In the genomic region with DNA sequence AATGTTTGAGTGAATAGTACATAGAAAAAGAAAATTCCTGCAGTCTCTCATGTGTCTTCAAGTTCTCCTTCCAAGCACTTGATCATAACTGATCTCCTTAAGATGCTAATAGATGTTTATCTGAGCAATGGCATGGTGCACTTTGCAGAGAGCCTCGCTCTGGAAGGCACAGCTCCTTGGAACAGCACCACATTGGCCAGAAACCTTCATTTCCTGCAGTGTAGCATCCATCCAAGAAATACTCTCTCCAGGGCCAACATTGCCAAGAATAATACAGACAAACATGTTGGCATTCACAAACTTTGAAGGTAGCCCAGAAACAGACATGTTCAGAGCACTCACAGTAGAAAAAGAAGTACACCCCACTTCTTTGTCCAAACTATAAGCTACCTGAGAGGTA, we compare ENCODE assay signal across 24 mouse cellular contexts.
DNase-seq lines count a peak whose midpoint lies in the region; ATAC-seq and TF ChIP-seq lines count a peak whose summit lies in the region.
"Had no signal": no experiment of that assay in that cellular context is flagged by ENCODE, and none has a peak within 500 bp of the region (broad histone marks: within the 10 kb centered on the region; RNA-seq: fewer than 3 reads in every experiment).

No protein-coding gene starts in this region.

- 48% methylated on average over 1 of the region's 1 CpGs for WGBS in forebrain, embryonic 15.5 days
- 82% methylated on average over 1 of the region's 1 CpGs for WGBS in forebrain, embryonic 12.5 days
- WGBS in forebrain, postnatal 0 days: 55% methylated on average over 1 of the region's 1 CpGs
- WGBS in forebrain, embryonic 13.5 days: 75% methylated on average over 1 of the region's 1 CpGs

- DNase-seq in adrenal gland, postnatal 10 days: peak; percentile 5
- no peak for DNase-seq in adrenal gland, postnatal 14 days
- DNase-seq in cerebellum, postnatal 14 days: peak; percentile 54 to 75
- no peak for DNase-seq in cerebellum, adult 8-10 months
- peak; percentile 30 for DNase-seq in forebrain, postnatal 0 days
- DNase-seq: adrenal gland, adult 8-10 months; adrenal gland, postnatal 36 days; B cell, adult 2 months; cerebellum, adult 11 months; embryo, embryonic 11 days; gastrocnemius, adult 2 months; gastrocnemius, postnatal 10 days had no signal

- ATAC-seq in forebrain, embryonic 15.5 days (replicated peaks): 0 out of 2 replicates have a peak, but pooled peaks have one; percentile 35
- no peak for ATAC-seq in forebrain, embryonic 12.5 days (ENCODE audit: low FRiP score)
- ATAC-seq in forebrain, postnatal 0 days: no peak; the same call in 1 of the 2 replicates
- no peak for ATAC-seq in forebrain, embryonic 13.5 days
- ATAC-seq: activated CD4-positive, CD25-positive, alpha-beta regulatory T cell, adult 4 months; CD4-positive, CD25-positive, alpha-beta regulatory T cell, adult 4 months; Patski had no signal

- no peak overlapping the region for H3K27ac ChIP-seq in forebrain, embryonic 15.5 days (replicated peaks)
- H3K27ac ChIP-seq in forebrain, embryonic 12.5 days: no peak overlapping the region
- no peak overlapping the region for H3K27ac ChIP-seq in forebrain, postnatal 0 days (ENCODE audit: low read depth, low read length)
- H3K27ac ChIP-seq in forebrain, embryonic 13.5 days: no peak overlapping the region
- H3K27ac ChIP-seq: embryonic facial prominence, embryonic 13.5 days; embryonic facial prominence, embryonic 15.5 days; forebrain, embryonic 10.5 days; gastrocnemius, adult 2 months had no signal

- no peak for TF ChIP-seq CTCF in forebrain, postnatal 0 days (IDR thresholded peaks at IDR 0.05; ENCODE audit: low read depth)

- H3K36me3 ChIP-seq in forebrain, embryonic 15.5 days: no peaks in the 10 kb centered on the region
- no peaks in the 10 kb centered on the region for H3K36me3 ChIP-seq in forebrain, embryonic 12.5 days (replicated peaks)
- H3K36me3 ChIP-seq in forebrain, postnatal 0 days (ENCODE audit: insufficient read depth): no peaks in the 10 kb centered on the region
- H3K36me3 ChIP-seq in forebrain, embryonic 13.5 days (ENCODE audit: poor library complexity, severe bottlenecking): no peaks in the 10 kb centered on the region
- H3K36me3 ChIP-seq: embryonic facial prominence, embryonic 13.5 days; embryonic facial prominence, embryonic 15.5 days; forebrain, embryonic 10.5 days; G1E had no signal

- H3K4me1 ChIP-seq in forebrain, embryonic 15.5 days: peaks cover 10% of the 10 kb centered on the region
- no peaks in the 10 kb centered on the region for H3K4me1 ChIP-seq in forebrain, embryonic 12.5 days
- H3K4me1 ChIP-seq in forebrain, postnatal 0 days (ENCODE audit: insufficient read depth): no peaks in the 10 kb centered on the region
- H3K4me1 ChIP-seq in forebrain, embryonic 13.5 days: no peaks in the 10 kb centered on the region
- H3K4me1 ChIP-seq: embryonic facial prominence, embryonic 13.5 days; embryonic facial prominence, embryonic 15.5 days; forebrain, embryonic 10.5 days had no signal

- no peak overlapping the region for H3K9ac ChIP-seq in forebrain, embryonic 15.5 days (replicated peaks)
- H3K9ac ChIP-seq in forebrain, embryonic 12.5 days: no peak overlapping the region
- H3K9ac ChIP-seq in forebrain, postnatal 0 days: no peak overlapping the region
- no peak overlapping the region for H3K9ac ChIP-seq in forebrain, embryonic 13.5 days
- H3K9ac ChIP-seq: embryonic facial prominence, embryonic 13.5 days; embryonic facial prominence, embryonic 15.5 days had no signal

- no peaks in the 10 kb centered on the region for H3K27me3 ChIP-seq in forebrain, embryonic 15.5 days
- H3K27me3 ChIP-seq in forebrain, embryonic 12.5 days: no peaks in the 10 kb centered on the region
- no peaks in the 10 kb centered on the region for H3K27me3 ChIP-seq in forebrain, postnatal 0 days (ENCODE audit: insufficient read depth, low read length)
- no peaks in the 10 kb centered on the region for H3K27me3 ChIP-seq in forebrain, embryonic 13.5 days
- H3K27me3 ChIP-seq: CH12.LX; embryonic facial prominence, embryonic 13.5 days; embryonic facial prominence, embryonic 15.5 days had no signal

- no peak overlapping the region for H3K4me3 ChIP-seq in forebrain, embryonic 15.5 days
- H3K4me3 ChIP-seq in forebrain, embryonic 12.5 days (replicated peaks): no peak overlapping the region
- no peak overlapping the region for H3K4me3 ChIP-seq in forebrain, postnatal 0 days (ENCODE audit: low read depth, low read length)
- no peak overlapping the region for H3K4me3 ChIP-seq in forebrain, embryonic 13.5 days
- H3K4me3 ChIP-seq: embryonic facial prominence, embryonic 13.5 days; embryonic facial prominence, embryonic 15.5 days; erythroblast, embryonic 14.5 days; forebrain, embryonic 10.5 days; gastrocnemius, adult 2 months had no signal

- no peak overlapping the region for H3K4me2 ChIP-seq in forebrain, embryonic 15.5 days (replicated peaks)
- no peak overlapping the region for H3K4me2 ChIP-seq in forebrain, embryonic 12.5 days
- H3K4me2 ChIP-seq in forebrain, postnatal 0 days (ENCODE audit: low read depth): no peak overlapping the region
- no peak overlapping the region for H3K4me2 ChIP-seq in forebrain, embryonic 13.5 days
- H3K4me2 ChIP-seq: embryonic facial prominence, embryonic 13.5 days; embryonic facial prominence, embryonic 15.5 days had no signal

- H3K9me3 ChIP-seq in forebrain, embryonic 15.5 days: no peaks in the 10 kb centered on the region
- no peaks in the 10 kb centered on the region for H3K9me3 ChIP-seq in forebrain, embryonic 12.5 days
- H3K9me3 ChIP-seq in forebrain, postnatal 0 days (ENCODE audit: low read length): no peaks in the 10 kb centered on the region
- H3K9me3 ChIP-seq in forebrain, embryonic 13.5 days (replicated peaks): no peaks in the 10 kb centered on the region
- H3K9me3 ChIP-seq: embryonic facial prominence, embryonic 13.5 days; embryonic facial prominence, embryonic 15.5 days; forebrain, embryonic 10.5 days; G1E had no signal

Comparison
In these comparisons a context has a peak if more than half of its experiments do, and no peak if none do; other contexts are left out.
1. DNase-seq: peak in adrenal gland, postnatal 10 days (single experiment), cerebellum, postnatal 14 days (2 of 2) and forebrain, postnatal 0 days (single experiment); none in adrenal gland, postnatal 14 days (single experiment) and cerebellum, adult 8-10 months (single experiment).